Mouse (Mus musculus) midbrain, postnatal 0 days (tissue): ENCODE results near the gene Sema4d. TPM values are rescaled to one million over a fixed set of nuclear protein-coding genes. Genes with fewer than 3 reads are reported as not detected.

Source experiments
- ATAC-seq: fragments of 200-750 bp; cut with Nextera tagmentation; 2 replicates; pipeline ENCODE4 v1.8.0; 2017; ENCODE audit warnings: moderate number of reproducible peaks, mild to moderate bottlenecking, moderate TSS enrichment, moderate library complexity; ENCODE audit not compliant: low FRiP score
- DNase-seq: peaks from one replicate; pipeline ENCODE4 v3.0.0-alpha.2; 2015; ENCODE audit warnings: low spot score
- H3K27ac ChIP-seq: fragments of 300-500 bp; sonication (generic); 2 replicates; pipeline ENCODE4 v1.5.1; 2014; ENCODE audit warnings: low read depth, mild to moderate bottlenecking, low read length, mixed read lengths
- H3K27me3 ChIP-seq: fragments of 300-500 bp; sonication (generic); 2 replicates; pipeline ENCODE4 v1.6.1; 2014; ENCODE audit warnings: low read length, control low read depth, mixed read lengths; ENCODE audit not compliant: insufficient read depth
- H3K36me3 ChIP-seq: fragments of 300-500 bp; sonication (generic); 2 replicates; pipeline ENCODE4 v1.6.1; 2014; ENCODE audit warnings: low read length, control low read depth, mixed read lengths; ENCODE audit not compliant: insufficient read depth
- H3K4me1 ChIP-seq: fragments of 300-500 bp; sonication (generic); 2 replicates; pipeline ENCODE4 v1.6.1; 2014; ENCODE audit warnings: mild to moderate bottlenecking, control low read depth, antibody characterized with exemption, low read length, mixed read lengths; ENCODE audit not compliant: insufficient read depth
- H3K4me2 ChIP-seq: fragments of 300-500 bp; sonication (generic); 2 replicates; pipeline ENCODE4 v1.6.1; 2014; ENCODE audit warnings: low read depth, mild to moderate bottlenecking, low read length, mixed read lengths; ENCODE audit not compliant: poor library complexity, severe bottlenecking
- H3K4me3 ChIP-seq: fragments of 300-500 bp; sonication (generic); 2 replicates; pipeline ENCODE4 v1.5.1; 2014; ENCODE audit warnings: low read depth, mild to moderate bottlenecking, low read length, moderate library complexity
- H3K9ac ChIP-seq: fragments of 300-500 bp; sonication (generic); replicated peaks from 2 replicates; pipeline ENCODE4 v1.6.1; 2014; ENCODE audit warnings: mild to moderate bottlenecking, low read length, moderate library complexity, mixed read lengths; ENCODE audit not compliant: poor library complexity, severe bottlenecking
- H3K9me3 ChIP-seq: fragments of 300-500 bp; sonication (generic); 2 replicates; pipeline ENCODE4 v1.6.1; 2016; ENCODE audit warnings: low read length, control low read depth
- CTCF ChIP-seq: IDR thresholded peaks from 2 replicates; pipeline ENCODE4 v1.5.1; 2016; ENCODE audit warnings: antibody characterized with exemption, mild to moderate bottlenecking
- WGBS: fragments of 180-500 bp; shearing (Covaris S2); extraction: QIAGEN DNeasy Blood & Tissue Kit; methylation state at CpG from one replicate; pipeline ENCODE4 v1.1.7; 2014; 5-methylcytosine and 5-hydroxymethylcytosine counted together
- polyA plus RNA-seq: library from polyadenylated mRNA; unstranded; fragments of >200 nt; fragmentation: Nextera tagmentation; extraction: Ambion mirVana; gene quantifications from 2 replicates; pipeline ENCODE4 v1.2.1, GENCODE M21; 2015
- total RNA-seq: library from RNA; depleted of rRNA; stranded (reverse); fragments of >200 nt; gene quantifications from 2 replicates; pipeline ENCODE4 v1.2.3, GENCODE M21; 2014

Gene Sema4d
- total and polyA plus RNA-seq, 2 experiments from 2014 or later, result 13.7 to 19.3 TPM

- H3K27me3 ChIP-seq, result no peaks in the 10 kb centered on the region; the same call in 1 of the 2 replicates
- no peak overlapping the region for H3K4me2 ChIP-seq
- H3K36me3 ChIP-seq, result no peaks in the 10 kb centered on the region
- H3K4me1 ChIP-seq, result no peaks in the 10 kb centered on the region
- no peak overlapping the region for H3K4me3 ChIP-seq
- peak; percentile 19; the same call in 1 of the 2 replicates for TF ChIP-seq CTCF
- ATAC-seq, result no peak
- no peaks in the 10 kb centered on the region for H3K9me3 ChIP-seq
- DNase-seq, result no peak
- no peak overlapping the region for H3K9ac ChIP-seq
- WGBS, result 85% methylated on average over 6 of the region's 6 CpGs
- H3K27ac ChIP-seq, result no peak overlapping the region
Observed at GRCm38 (mm10) chr13:51832491-51832890, 38.9 kb upstream of the Sema4d start.

- Histone ChIP-seq H3K27ac (no peak overlapping the region), H3K9ac (no peak overlapping the region), H3K27me3 (no peaks in the 10 kb centered on the region), H3K9me3 (no peaks in the 10 kb centered on the region), H3K4me1 (no peaks in the 10 kb centered on the region), H3K36me3 (no peaks in the 10 kb centered on the region), H3K4me3 (no peak overlapping the region), H3K4me2 (no peak overlapping the region)
- DNase-seq (peak; percentile 71), ATAC-seq (no peak)
- WGBS, result 26% methylated on average over 10 of the region's 10 CpGs
- TF ChIP-seq CTCF, result peak; percentile 85
Observed at GRCm38 (mm10) chr13:51830744-51831450, 37.4 kb upstream of the Sema4d start.

- Histone ChIP-seq H3K27ac (no peak overlapping the region), H3K4me1 (no peaks in the 10 kb centered on the region), H3K4me2 (no peak overlapping the region), H3K9ac (no peak overlapping the region), H3K36me3 (no peaks in the 10 kb centered on the region), H3K9me3 (no peaks in the 10 kb centered on the region), H3K4me3 (no peak overlapping the region), H3K27me3 (no peaks in the 10 kb centered on the region)
- DNase-seq (no peak), ATAC-seq (no peak)
- WGBS, result 51% methylated on average over 8 of the region's 8 CpGs
- no peak for TF ChIP-seq CTCF
Observed at GRCm38 (mm10) chr13:51823822-51824495, 30.4 kb upstream of the Sema4d start.

- 64% methylated on average over 3 of the region's 3 CpGs for WGBS
- H3K4me2 ChIP-seq, result no peak overlapping the region
- no peak for TF ChIP-seq CTCF
- H3K36me3 ChIP-seq, result no peaks in the 10 kb centered on the region
- H3K9ac ChIP-seq, result no peak overlapping the region
- H3K4me1 ChIP-seq, result no peaks in the 10 kb centered on the region
- no peak for DNase-seq
- H3K27me3 ChIP-seq, result no peaks in the 10 kb centered on the region
- no peak for ATAC-seq
- H3K27ac ChIP-seq, result no peak overlapping the region
- no peak overlapping the region for H3K4me3 ChIP-seq
- H3K9me3 ChIP-seq, result no peaks in the 10 kb centered on the region
Observed at GRCm38 (mm10) chr13:51821988-51822387, 28.4 kb upstream of the Sema4d start.

GRCm38 (mm10) chr13:51819351-51819750 is 25.8 kb upstream of the Sema4d start:
- no peak for TF ChIP-seq CTCF
- Histone ChIP-seq H3K9me3 (no peaks in the 10 kb centered on the region), H3K27me3 (no peaks in the 10 kb centered on the region), H3K9ac (no peak overlapping the region), H3K4me1 (0 out of 2 replicates have a peak, but pooled peaks cover 3% of the 10 kb centered on the region), H3K4me3 (no peak overlapping the region), H3K36me3 (no peaks in the 10 kb centered on the region), H3K27ac (no peak overlapping the region), H3K4me2 (no peak overlapping the region)
- no peak for ATAC-seq
- 73% methylated on average over 6 of the region's 6 CpGs for WGBS
- DNase-seq, result no peak

- WGBS, result 78% methylated on average over 3 of the region's 3 CpGs
- TF ChIP-seq CTCF, result no peak
- no peak for DNase-seq
Observed at GRCm38 (mm10) chr13:51818944-51819326, 25.4 kb upstream of the Sema4d start.

More at GRCm38 (mm10) chr13:51818944-51819326, 25.4 kb upstream of the Sema4d start:
- no peaks in the 10 kb centered on the region for H3K27me3 ChIP-seq
- peaks cover 4% of the 10 kb centered on the region; the same call in 1 of the 2 replicates for H3K4me1 ChIP-seq
- no peak overlapping the region for H3K27ac ChIP-seq
- H3K9ac ChIP-seq, result no peak overlapping the region
- H3K9me3 ChIP-seq, result no peaks in the 10 kb centered on the region
- no peak for ATAC-seq
- H3K4me2 ChIP-seq, result no peak overlapping the region
- no peak overlapping the region for H3K4me3 ChIP-seq
- no peaks in the 10 kb centered on the region for H3K36me3 ChIP-seq
